Mouse (Mus musculus) embryonic fibroblast, embryonic 13.5 days (primary cell): ENCODE results near the gene Opn1sw.

Experiments used
- CTCF ChIP-seq: IDR thresholded peaks from 2 replicates; pipeline ENCODE4 v1.5.1; 2011; ENCODE audit warnings: mild to moderate bottlenecking, control low read depth, low read length, moderate library complexity, borderline replicate concordance; ENCODE audit not compliant: insufficient read depth
- POLR2A ChIP-seq: IDR thresholded peaks from 2 replicates; pipeline ENCODE4 v1.6.1; 2011; ENCODE audit warnings: low read depth, mild to moderate bottlenecking, control low read depth, low read length, moderate library complexity

DNA sequence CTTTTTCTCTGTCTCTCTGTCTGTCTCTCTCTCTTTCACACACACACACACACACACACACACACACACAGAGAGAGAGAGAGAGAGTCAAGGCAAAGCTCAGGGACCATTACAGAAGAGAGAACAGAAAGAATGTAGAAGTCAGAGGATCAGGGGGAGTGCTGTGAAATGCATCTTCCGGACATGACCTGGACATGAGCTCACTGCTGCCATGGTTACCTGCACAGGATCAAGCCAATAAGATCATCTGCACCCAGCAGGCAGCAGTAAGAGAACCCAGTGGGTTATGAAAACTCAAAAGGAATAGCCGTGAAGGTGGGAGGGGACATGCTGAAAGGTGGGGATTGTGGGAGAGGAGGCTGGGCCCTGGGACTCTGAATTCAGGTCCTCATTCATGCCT, 5.8 kb downstream of the Opn1sw start:
- no peak for TF ChIP-seq POLR2A
- no peak for TF ChIP-seq CTCF
